Mouse (Mus musculus) liver, embryonic 18 days (tissue): ENCODE results near the gene A630073D07Rik. TPM values are rescaled to one million over a fixed set of nuclear protein-coding genes. Genes with fewer than 3 reads are reported as not detected.

Experiments used
- polyA plus RNA-seq: library from polyadenylated mRNA; depleted of rRNA; stranded (reverse); fragments of >200 nt; gene quantifications from 2 replicates; pipeline ENCODE4 v1.2.3, GENCODE M21; 2012; rRNA removed

The A630073D07Rik gene
- polyA plus RNA-seq: not detected in 2 replicates

DNA sequence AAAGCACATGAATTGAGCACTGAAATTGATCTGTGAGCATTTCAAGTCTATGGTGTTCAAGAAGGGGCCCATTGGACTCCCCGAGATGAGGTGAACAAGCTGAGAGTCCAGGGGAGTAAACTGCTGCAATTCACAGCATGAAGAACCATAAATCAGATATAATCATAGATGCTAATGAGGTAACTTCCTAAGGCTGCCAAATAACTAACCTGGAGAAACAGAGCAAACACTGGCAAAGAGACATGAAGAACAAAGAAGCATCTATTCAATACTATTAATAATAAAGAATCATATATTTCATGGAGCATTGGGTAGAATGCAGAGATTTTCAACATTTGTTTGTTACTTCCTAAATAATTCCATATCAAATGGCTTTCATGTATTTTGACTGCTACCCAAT lies at the start of gene A630073D07Rik:
Gene A630073D07Rik (minus strand): TSS at position 101 of the 400 bp plus-strand sequence.

DNA sequence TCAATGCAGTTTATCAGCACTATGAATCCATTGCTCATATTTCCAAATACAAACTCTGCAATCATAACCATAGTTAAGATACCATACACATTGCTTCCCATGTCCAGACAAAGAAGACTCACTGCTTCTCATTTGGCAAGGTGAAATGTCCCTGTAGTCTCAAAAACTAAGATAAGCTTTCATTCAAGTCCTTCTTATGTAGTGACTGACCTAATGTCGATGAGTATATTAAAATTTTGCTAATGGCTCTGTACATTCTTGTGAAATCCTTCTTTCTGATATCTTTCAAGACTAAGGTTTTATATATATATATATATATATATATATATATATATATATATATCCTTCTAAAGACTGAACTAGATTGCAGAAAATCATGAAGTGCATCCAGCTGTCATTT lies 49.6 kb upstream of the A630073D07Rik start, which contains the start of gene Tas2r121:
Gene Tas2r121 (minus strand): TSS at position 101 of the 400 bp plus-strand sequence.

GRCm38 (mm10) chr6:132656653-132657052 lies 5.3 kb upstream of the A630073D07Rik start, which contains the start of gene Tas2r120:
Gene Tas2r120, plus strand, starts transcription at chr6:132656953.

GRCm38 (mm10) chr6:132595613-132596012 lies 55.7 kb downstream of the A630073D07Rik start, which contains the start of gene Prp2:
Gene Prp2, plus strand, starts transcription at chr6:132595913.

Other genes with a start within 250 kb of the A630073D07Rik start
- not detected in 2 replicates for gene Prh1, start 81.7 kb downstream of the A630073D07Rik start, polyA plus RNA-seq
- not detected in 2 replicates for gene Prp2, start 55.6 kb downstream of the A630073D07Rik start, polyA plus RNA-seq
- gene Tas2r120, start 5.4 kb upstream of the A630073D07Rik start, polyA plus RNA-seq: not detected in 2 replicates
- not detected in 2 replicates for gene Tas2r121, start 49.5 kb upstream of the A630073D07Rik start, polyA plus RNA-seq
- not detected in 2 replicates for gene Tas2r122, start 60.4 kb upstream of the A630073D07Rik start, polyA plus RNA-seq
- not detected in 2 replicates for gene Tas2r115, start 86.5 kb upstream of the A630073D07Rik start, polyA plus RNA-seq
- gene Tas2r124, start 103.2 kb upstream of the A630073D07Rik start, polyA plus RNA-seq: not detected in 2 replicates
- not detected in 2 replicates for gene Tas2r102, start 110.6 kb upstream of the A630073D07Rik start, polyA plus RNA-seq
- gene Tas2r136, start 126.6 kb upstream of the A630073D07Rik start, polyA plus RNA-seq: not detected in 2 replicates
- gene Tas2r117, start 151.3 kb upstream of the A630073D07Rik start, polyA plus RNA-seq: not detected in 2 replicates
- not detected in 2 replicates for gene Tas2r123, start 195.6 kb upstream of the A630073D07Rik start, polyA plus RNA-seq
- gene Tas2r116, start 203.9 kb upstream of the A630073D07Rik start, polyA plus RNA-seq: not detected in 2 replicates
- not detected in 2 replicates for gene Tas2r110, start 216.5 kb upstream of the A630073D07Rik start, polyA plus RNA-seq
- gene Tas2r113, start 241.5 kb upstream of the A630073D07Rik start, polyA plus RNA-seq: not detected in 2 replicates